Mouse (Mus musculus): ENCODE results near the gene Agfg2.

The Agfg2 gene

DNA sequence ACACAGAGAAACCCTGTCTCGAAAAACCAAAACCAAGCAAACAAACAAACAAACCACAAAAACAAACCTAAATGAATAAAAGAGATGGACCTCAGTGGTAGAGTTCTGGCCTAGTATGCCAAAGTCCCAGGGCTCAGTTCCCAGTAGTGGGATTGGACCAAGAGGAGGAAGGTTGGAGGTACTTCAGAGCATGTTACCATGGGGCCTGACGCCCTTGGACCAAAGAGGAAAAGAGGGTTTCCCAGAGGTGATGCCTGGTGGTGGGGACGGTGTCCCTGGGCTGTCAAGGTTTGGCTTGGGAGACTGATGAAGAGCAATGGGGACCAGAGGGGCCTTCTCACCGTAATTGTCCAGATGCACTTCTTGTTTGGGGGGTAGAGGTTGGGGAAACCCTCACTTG lies 74.5 kb downstream of the Agfg2 start:
- DNase-seq (ENCODE audit: low spot score in 2 of 2): no peak

DNA sequence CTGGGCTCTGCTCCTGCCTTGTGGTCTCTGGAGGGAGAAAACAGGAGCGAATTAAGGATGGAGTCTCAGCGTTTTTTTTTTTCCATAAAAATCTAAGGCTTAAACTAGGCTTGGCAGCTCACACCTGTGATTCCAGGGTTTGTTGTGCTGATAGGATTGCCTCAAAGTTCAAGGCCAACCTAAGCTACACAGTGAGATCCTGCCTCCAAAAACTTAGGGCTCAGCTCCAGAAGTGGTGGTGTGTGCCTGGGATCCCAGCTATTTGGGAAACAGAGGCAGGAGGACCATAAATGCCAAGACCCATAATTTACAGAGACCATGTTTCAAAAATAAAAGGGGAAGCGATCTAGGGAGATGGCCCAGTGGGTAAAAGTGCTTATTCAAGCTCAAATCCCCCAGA lies 75.2 kb downstream of the Agfg2 start:
- no peak for DNase-seq (ENCODE audit: low spot score in 2 of 2)

DNA sequence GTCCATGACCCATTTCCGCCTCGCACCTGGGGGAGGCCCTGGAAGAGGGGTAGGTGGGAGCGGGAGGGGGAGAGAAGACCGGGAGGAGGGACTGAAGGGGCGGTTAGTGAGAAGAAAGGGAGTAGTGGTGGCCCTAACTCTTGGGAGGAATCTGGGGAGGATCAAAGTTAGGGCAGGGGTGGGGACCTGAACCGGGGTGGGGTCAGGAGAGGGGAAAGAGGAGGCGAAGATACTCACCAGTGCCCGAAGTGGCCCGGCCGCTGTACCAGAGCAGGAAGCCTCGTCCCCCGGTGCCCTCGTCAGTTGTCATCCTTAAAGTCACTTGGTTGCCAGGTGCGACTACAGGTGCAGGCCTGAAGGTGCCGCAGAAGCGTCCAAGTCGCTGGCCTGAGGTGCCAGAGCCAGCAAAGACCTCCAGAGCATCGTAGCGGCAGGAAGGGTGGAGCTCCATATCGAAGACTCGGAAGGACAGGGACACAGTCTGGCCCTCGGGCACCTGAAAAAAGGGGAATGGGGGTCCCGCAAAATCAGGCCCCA lies 75.8 kb downstream of the Agfg2 start:
- no peak for DNase-seq (ENCODE audit: low spot score in 2 of 2)

DNA sequence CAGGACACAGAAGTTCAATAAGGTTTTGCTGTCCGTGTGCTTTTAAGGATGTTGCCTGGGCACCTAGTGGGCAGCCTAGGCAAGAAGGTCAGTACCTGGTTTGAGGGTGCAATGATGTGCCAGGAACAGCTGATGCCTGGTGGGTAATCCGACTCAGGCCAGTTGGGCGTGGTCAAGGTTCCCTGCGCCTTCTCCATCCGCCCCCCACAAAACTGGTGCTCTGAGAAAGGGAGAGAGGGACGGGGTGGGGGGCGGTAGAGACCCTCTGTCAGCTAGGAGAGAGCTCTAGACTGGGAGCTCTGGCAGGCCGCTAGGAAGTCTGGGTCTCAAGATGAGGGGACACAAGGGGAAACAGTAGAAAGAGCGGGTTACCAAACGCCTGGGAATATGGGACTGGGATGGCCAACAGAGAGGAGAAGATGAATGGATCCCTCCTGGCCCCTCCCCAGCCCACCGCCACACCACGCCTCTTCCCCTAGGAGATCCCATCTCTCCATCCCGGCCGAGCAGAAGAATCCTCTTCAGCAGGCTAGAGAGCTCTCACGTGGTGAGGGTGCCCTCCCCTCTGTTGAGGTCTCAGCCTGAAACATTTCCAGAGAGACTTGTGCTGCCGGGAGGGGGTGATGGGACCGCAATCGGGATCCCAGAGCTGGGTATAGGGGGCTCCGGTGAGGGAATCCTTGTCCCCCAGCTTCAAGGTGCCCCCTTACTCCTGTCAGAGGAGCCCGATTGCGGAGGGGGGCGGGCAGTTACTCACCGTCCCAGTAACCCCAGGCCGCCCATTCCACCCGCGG lies 76.5 kb downstream of the Agfg2 start:
- DNase-seq (ENCODE audit: low spot score in 2 of 2): no peak

- peak; percentile 45 to 51 for DNase-seq (ENCODE audit: low spot score in 2 of 2)
Observed at GRCm38 (mm10) chr5:137601365-137601729, 83.2 kb downstream of the Agfg2 start.

GRCm38 (mm10) chr5:137600619-137601364 lies 83.7 kb downstream of the Agfg2 start, which contains the start of gene Mospd3:
Gene Mospd3 (minus strand): TSS chr5:137601058.
- DNase-seq (ENCODE audit: low spot score in 2 of 2): peak; percentile 97 to 98

Measured in spleen, postnatal 10 days (tissue).